Mouse (Mus musculus) ES-Bruce4 (cell line): Measurements from ENCODE around the gene Necab2.

ENCODE experiments used
- EP300 ChIP-seq: IDR thresholded peaks from 2 replicates; pipeline ENCODE4 v1.6.1; 2011; ENCODE audit warnings: low read depth, low read length; ENCODE audit not compliant: insufficient read depth
- POLR2A ChIP-seq: IDR thresholded peaks from one replicate; pipeline ENCODE4 v1.8.1; 2011; ENCODE audit warnings: low read length; ENCODE audit not compliant: insufficient read depth

DNA sequence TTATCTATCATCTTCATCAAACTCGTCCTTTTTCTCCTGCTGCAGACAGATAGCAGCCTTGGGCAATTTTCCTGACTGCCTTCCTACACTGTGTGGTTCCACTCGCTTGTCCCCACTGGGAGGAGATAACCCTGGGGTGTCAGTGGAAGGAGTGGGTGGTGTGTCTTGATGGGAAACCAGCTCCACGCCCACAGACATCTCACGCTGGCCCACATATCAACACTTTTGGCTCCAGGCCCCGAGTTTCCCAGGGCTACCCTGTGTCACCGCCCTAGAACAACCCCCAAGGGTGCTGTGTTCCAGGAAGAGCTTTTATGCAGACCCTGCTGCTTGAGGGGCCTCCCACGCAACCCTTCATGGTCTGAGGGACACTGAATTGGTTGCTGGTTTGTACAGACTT is 17.2 kb downstream of the Necab2 start:
- no peak for TF ChIP-seq EP300
- TF ChIP-seq POLR2A, result no peak
